In the genomic region with DNA sequence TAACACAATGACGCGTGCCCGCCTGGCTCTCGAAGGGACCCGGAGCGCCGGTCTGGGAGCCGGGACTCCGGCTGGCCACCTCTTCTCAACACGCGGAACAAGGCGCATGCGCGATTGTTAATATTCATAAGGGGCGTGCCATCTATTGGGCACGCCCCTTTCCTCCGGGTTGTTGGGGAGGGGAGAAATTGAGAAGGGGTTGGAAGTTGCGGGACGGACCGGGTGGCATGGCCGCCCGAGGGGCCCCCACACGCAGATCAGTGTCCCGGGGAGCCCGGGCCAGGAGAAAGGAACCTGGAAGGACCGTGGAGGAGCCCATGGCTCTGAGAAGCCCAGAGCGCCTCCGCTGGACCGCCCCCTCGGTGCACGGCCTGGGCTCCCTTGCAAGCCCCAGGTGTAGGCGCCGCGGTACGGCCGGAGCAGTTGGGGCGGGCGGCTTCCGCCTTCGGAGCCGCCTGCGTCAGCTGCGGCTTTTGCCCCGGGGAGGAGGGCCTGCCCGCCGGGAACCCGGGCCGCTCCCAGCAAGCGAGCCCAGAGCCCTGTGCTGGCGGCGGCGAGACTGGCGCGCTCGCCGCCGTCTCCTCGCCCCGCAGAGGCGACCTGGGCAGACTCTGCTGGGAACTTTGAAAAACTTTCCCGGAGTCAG, we compare ENCODE assay signal across 8 mouse cellular contexts. TPM values are rescaled to one million over a fixed set of nuclear protein-coding genes. Genes with fewer than 3 reads are reported as not detected.
A peak's percentile ranks its signal among the peaks of the same experiment; 100 is the strongest.
DNase-seq lines count a peak whose midpoint lies in the region; ATAC-seq and TF ChIP-seq lines count a peak whose summit lies in the region.

No protein-coding gene starts in this region.

- intact Hi-C loops in gastrocnemius, adult 2 months (cut with DNase I), result loop anchor here (5.0 kb wide), 1 partner anchor 616 kb away; no protein-coding TSS in a partner anchor

- DNase-seq in WW6 (ENCODE audit: low read depth, low spot score), result peak; percentile 79
- peak; percentile 46 to 77 for DNase-seq in cerebellum, postnatal 25 days
- peak; percentile 95 for DNase-seq in gastrocnemius, adult 2 months
- DNase-seq in layer of hippocampus, postnatal 36 days, result peak; percentile 72 to 79
- DNase-seq in lung, postnatal 14 days, result peak; percentile 95
- DNase-seq in ovary, postnatal 14 days (ENCODE audit: low spot score), result peak; percentile 95
- DNase-seq in thymus, postnatal 0 days (ENCODE audit: low spot score), result peak; percentile 65

- WGBS in hindbrain, embryonic 16.5 days, result 0% methylated on average over 57 of the region's 61 CpGs

- no peaks in the 10 kb centered on the region for H3K9me3 ChIP-seq in hindbrain, embryonic 16.5 days (ENCODE audit: control insufficient read depth, low read length)

- peaks cover 4% of the 10 kb centered on the region for H3K27me3 ChIP-seq in hindbrain, embryonic 16.5 days (replicated peaks; ENCODE audit: control insufficient read depth, insufficient read depth, low read length)

- peak overlapping the region; percentile 96 for H3K27ac ChIP-seq in gastrocnemius, adult 2 months
- H3K27ac ChIP-seq in hindbrain, embryonic 16.5 days (ENCODE audit: low read depth, low read length), result peak overlapping the region; percentile 87

- ATAC-seq in hindbrain, embryonic 16.5 days, result peak; percentile 78

- H3K4me3 ChIP-seq in gastrocnemius, adult 2 months, result peak overlapping the region; percentile 79
- peak overlapping the region; percentile 75 for H3K4me3 ChIP-seq in hindbrain, embryonic 16.5 days (ENCODE audit: low read length)

- peak overlapping the region; percentile 97 for H3K4me2 ChIP-seq in hindbrain, embryonic 16.5 days (ENCODE audit: low read length)

- no peaks in the 10 kb centered on the region for H3K36me3 ChIP-seq in hindbrain, embryonic 16.5 days (ENCODE audit: control insufficient read depth, insufficient read depth, low read length)

- TF ChIP-seq CTCF in gastrocnemius, adult 2 months (IDR thresholded peaks at IDR 0.05), result no peak

- peak overlapping the region; percentile 74 for H3K9ac ChIP-seq in hindbrain, embryonic 16.5 days (ENCODE audit: low read depth, low read length)

- peaks cover 23% of the 10 kb centered on the region for H3K4me1 ChIP-seq in hindbrain, embryonic 16.5 days (ENCODE audit: control insufficient read depth, insufficient read depth, low read depth, low read length)

RNA-seq across cellular contexts. Expression of a gene that starts 0.4 kb away (rescaled TPM):
- 1 to 10 TPM; 5.3 to 6.7 TPM for total RNA-seq in gastrocnemius, adult 2 months (2021)
- polyA plus RNA-seq in hindbrain, embryonic 16.5 days (2015; fragmentation: Nextera tagmentation; extraction: Ambion mirVana), result 5.1 and 9.2 TPM in 2 replicates
- total RNA-seq in layer of hippocampus, postnatal 36 days (2021), result 10 to 100 TPM in 1 of 2 experiments, 1 to 10 TPM in 1; 9.5 to 12.3 TPM
- polyA plus RNA-seq in thymus, postnatal 0 days (2015; fragmentation: Nextera tagmentation; extraction: Ambion mirVana), result 3.5 and 4.2 TPM in 2 replicates

Comparison
In these comparisons a context has a peak if more than half of its experiments do, and no peak if none do; other contexts are left out.
1. Peak in every context shown above with its lines: DNase-seq, ATAC-seq, H3K4me3 ChIP-seq and H3K27ac ChIP-seq.